Mouse (Mus musculus) ovary, postnatal 36 days (tissue): ENCODE measurements around the gene Kat2b.
"Not testable (repeated sequence)": the region's sequence is repeated elsewhere in the genome, so short reads cannot be mapped to it uniquely, and the experiment has no call there.

Experiments
- DNase-seq: peaks from one replicate; pipeline ENCODE4 v3.0.0; 2022; ENCODE audit warnings: low spot score, mixed read lengths

Kat2b gene

DNA sequence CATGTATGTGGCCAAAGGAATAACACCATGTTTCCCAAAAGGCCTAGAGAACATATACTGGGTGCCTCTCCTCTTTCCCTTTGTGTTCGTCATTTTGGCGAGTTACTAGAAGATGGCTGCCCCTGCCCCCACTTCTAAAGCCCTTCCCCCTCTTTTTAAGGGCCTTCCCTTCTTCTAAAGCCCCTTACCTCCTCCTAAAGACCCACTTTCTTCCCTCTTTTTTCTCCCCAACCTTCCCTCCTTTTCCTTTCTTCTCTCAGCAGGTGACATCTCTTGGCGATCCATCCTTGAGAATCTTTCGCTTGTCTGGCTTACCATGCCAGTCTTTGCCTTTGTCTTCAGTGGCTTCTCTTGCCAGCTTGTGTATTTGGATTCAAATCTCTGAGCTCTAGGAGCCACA lies 31.9 kb downstream of the Kat2b start:
- no peak for DNase-seq

DNA sequence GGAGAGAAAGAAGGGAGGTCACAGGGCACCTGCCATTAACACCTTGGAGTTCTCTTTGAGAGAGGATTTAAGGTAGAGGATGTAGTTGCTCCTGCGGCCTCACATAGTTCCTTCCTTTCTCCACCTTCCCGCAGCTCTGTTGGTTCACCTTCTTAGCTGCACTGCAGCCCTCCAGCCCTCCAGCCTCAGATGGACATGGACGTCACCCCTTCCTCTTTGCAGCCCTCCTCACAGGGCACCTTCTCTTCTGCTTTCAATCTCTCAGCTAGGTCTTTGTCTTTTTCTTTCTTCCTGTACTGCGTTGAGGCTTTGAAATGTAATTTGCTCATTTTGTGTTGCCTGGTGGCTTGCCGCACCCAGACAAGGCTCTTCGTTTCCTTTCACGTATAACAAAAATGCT lies 36.6 kb downstream of the Kat2b start:
- DNase-seq = not testable (repeated sequence)

DNA sequence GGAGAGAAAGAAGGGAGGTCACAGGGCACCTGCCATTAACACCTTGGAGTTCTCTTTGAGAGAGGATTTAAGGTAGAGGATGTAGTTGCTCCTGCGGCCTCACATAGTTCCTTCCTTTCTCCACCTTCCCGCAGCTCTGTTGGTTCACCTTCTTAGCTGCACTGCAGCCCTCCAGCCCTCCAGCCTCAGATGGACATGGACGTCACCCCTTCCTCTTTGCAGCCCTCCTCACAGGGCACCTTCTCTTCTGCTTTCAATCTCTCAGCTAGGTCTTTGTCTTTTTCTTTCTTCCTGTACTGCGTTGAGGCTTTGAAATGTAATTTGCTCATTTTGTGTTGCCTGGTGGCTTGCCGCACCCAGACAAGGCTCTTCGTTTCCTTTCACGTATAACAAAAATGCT lies 39.4 kb downstream of the Kat2b start:
- not testable (repeated sequence) for DNase-seq

DNA sequence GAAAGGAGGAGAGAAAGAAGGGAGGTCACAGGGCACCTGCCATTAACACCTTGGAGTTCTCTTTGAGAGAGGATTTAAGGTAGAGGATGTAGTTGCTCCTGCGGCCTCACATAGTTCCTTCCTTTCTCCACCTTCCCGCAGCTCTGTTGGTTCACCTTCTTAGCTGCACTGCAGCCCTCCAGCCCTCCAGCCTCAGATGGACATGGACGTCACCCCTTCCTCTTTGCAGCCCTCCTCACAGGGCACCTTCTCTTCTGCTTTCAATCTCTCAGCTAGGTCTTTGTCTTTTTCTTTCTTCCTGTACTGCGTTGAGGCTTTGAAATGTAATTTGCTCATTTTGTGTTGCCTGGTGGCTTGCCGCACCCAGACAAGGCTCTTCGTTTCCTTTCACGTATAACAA lies 42.3 kb downstream of the Kat2b start:
- not testable (repeated sequence) for DNase-seq

DNA sequence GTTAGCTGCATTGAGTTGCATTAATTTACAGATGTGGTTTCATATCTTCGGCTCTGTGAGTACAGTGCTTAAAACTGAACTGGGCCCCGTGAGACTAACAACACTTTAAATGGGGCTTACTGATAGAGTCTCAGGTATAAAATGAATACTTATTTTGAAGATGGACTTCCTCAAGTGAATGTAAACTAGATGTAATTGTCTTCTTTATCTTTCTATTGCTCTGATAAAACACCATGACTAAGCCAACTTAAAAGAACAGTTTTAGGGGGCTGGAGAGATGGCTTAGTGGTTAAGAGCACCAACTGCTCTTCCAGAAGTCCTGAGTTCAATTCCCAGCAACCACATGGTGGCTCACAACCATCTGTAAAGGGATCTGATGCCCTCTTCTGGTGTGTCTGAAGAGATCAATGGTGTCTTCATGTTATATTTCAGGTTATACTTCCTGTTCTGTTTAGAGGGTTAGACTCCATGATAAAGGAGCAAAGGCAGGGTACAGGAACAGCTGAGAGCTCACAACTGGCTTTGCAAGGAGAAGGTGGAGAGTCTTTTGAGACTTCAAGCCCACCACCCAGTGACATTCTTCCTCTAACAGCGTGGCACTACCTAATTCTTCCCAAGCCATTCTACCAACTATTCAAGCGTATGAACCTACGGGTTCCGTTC lies 50.8 kb downstream of the Kat2b start:
- no peak for DNase-seq

DNA sequence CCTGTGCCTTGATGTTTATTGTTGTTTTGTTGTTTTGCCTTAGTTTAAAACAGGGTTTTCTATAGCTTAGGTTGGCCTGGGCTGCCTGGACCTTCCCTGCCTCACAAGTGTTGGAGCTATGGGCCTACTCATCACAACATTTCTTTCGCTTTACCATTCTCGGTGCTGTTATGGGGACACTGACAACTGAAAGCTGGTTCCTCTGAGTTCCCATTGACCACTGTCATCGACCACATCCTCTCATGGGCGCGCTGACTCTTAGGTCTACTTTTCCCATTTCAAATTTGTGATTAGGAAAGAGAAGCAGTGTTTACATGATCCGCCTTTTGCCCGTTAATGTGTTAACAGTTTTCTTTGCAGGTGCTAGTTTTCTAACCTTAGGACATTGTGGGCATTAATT lies 51.7 kb downstream of the Kat2b start:
- no peak for DNase-seq

DNA sequence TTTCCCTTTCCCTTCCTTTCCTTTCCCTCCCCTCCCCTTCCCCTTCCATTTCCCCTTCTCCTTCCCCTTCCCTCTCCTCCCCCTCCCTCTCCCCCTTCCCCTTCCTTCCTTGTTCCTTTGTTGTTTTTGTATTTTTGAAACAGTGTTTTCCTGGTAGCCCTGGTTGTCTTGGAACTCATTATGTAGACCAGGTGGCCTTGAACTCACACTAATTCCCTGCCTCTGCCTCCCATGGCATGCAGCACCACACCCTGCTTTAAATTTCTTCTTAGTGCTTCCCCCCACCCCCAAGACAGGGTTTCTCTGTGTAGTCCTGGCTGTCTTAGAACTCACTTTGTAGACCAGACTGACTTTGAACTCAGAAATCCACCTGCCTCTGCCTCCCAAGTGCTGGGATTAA lies 52.7 kb downstream of the Kat2b start:
- no peak for DNase-seq

DNA sequence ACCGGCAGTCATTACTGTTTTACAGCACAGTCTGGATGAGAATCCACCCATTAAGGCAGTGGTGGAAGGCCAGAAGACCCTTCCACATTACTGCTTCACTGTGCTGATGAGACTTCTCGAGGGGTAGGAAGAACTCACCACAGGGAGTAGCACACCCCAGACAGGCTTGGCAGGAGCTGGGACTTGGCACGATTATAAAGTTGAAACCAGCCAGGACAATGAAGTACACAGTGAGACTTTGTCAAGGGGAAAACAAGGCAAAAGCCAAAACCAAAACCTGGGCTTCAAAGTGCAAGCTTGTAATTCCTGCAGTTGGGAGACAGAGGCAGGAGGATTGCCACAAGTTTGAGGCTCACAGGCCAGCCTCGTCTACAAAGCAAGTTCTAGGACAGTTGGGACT lies 54.0 kb downstream of the Kat2b start:
- DNase-seq = no peak

DNA sequence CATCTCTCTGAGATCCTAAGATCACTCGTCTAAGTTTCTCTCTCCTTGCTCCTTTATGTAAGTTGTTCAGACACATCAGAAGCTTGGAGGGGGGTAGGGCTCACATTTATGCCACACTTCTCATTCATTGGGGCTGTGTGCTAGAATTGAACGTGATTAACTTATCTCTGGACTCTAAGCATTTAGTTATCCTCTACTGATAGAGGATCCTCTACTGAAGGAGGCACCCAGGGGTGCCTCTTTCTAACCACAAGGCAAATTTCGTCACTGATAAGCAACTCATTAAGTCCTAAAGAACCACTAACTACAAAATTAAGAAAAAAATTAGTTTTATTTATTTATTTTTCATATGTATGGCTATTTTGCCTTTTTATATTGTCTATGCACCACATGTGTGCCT lies 55.5 kb downstream of the Kat2b start:
- no peak for DNase-seq

DNA sequence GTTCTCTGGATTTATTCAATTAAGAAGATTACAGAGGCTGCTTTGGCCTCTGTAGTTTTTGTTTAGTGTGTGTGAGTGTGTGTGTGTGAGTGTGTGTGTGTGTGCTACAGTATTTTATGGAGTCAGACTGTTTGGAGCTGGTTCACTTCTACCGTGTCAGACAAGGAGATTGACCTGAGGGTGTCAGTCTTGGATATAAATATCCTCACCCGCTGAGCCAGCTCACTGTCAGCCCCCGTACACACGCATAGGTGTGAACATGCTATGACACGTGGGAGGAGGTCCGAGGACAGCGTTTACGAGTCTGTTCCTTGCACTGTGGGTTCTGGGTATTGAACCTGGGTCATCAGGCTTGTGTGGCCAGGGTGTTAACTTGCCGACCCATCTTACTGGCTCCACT lies 57.1 kb downstream of the Kat2b start:
- DNase-seq = no peak

DNA sequence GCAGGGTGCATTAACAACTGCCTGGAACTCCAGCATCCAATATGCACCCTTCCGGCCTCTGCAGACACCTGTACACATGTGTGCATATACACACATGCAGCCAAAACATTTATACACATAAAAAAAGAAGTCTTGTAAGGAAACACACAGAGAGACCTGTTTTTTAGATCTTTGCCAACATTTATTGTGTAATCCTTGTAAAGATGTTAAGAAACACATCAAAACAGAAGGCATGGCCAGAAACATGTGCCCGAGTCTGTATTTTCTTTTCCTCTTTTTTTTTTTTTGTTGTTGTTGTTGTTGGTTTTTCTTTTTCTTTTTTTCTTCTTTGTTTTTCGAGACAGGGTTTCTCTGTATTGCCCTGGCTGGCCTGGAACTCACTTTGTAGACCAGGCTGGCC lies 59.5 kb downstream of the Kat2b start:
- DNase-seq = no peak

DNA sequence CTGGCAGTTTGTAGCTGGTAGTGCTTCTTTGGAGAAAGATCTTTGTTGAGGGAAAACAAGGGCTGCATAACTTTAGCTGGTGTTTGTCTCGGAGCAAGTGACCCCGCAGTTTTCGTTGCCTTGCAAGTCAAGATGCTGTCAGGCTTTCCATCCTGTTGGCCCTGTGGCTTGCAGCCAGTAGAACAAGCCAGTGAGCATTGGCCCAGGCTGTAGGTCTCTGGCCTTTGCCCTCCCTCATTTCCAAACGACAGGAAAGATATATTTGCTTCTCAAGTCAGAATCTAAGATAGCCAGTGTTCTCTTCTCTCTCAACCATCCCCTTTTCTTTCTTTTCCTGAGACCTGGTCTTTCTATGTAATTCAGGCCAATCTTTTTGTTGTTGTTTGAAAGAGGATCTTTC lies 60.8 kb downstream of the Kat2b start:
- DNase-seq = no peak

DNA sequence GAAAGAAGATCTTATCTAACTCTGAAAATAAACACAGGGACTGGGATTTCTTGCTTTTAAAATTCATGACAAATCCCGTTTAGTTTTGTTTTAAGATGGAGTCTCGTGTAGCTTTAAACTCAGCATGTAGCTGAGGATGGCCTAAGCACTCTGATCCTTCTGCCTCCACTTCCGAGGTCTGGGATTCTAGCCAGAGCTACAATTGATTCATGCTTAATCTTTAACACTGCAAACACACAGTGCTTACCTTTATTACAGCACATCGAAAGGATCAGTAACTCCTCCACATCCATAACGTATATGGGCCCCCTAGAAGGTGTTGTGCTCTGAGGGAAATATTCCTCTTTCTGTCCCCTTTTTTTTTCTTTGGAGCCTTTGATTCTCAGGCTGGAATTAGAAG lies 61.5 kb downstream of the Kat2b start:
- no peak for DNase-seq

DNA sequence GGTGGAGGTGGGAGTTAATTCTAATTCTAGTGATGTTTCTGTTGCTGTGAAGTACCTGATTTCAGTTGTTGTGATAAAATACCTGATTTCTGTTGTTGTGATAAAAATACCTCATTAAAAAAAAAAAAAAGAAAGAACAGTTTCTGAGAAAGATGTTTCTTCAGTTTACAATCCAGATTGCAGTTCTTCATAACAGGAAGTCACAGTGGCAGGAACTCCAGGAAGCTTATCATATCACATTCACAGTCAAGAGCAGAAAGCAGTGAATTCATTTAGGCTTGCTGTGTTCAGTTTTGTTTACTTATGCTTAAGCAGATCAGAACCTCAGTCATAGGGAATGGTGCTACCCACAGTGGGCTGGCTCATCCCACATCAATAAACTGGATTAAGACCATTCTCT lies 64.7 kb downstream of the Kat2b start:
- DNase-seq = no peak

DNA sequence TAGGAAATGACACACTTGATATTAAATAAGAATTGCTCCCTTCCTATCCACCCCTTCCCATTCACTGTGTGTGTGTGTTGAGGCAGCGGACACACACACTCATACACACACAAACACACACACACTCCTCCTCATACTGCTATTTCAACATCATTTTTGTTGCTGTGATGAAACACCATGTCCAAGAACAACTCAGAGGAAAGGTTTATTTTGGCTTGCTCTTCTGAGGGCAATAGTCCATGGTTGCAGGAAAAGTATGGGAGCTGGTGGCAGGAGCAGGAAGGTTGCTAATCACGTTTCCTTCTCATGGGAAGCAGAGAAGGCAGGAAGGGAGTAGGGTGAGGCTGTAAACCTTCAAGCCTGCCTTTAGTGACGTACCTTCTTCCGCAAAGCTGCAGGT lies 76.7 kb downstream of the Kat2b start:
- DNase-seq = no peak

DNA sequence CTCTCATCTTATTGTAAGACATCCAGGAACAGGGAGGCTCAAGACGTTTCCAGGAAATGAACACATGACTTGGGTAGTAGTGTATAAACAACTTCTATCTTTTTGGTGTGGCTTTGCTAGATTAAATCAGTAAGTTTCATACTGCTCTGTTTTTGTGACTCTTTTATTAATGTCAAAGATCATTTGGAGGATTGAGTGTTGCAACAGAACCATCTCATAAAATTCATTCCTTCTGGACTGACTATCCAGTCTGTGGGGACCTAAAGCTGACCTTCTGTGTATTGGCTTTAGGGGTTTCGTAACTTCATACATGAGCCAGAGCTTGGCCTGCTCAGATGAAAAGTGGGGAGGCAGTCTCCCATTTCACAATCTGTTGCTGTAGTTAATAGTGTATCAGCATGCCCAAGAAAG lies 83.6 kb downstream of the Kat2b start:
- no peak for DNase-seq

DNA sequence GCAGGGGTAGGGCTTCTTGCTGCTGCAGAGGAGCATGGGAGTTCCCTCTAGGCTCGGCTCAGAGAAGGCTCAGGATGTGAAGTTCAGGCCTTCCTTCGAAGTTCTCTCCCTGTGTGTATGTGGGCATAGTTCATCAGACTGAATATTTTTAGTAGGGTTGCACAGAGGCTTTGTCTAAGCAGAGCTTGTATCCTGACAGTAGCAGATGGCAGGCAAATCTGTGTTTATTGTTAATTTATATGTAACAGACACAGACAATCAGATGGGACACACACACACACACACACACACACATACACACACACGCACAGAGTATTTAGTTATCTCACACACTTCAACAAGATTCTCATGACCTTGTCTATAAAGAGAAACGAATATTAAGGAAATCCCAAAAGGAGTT lies 87.9 kb downstream of the Kat2b start:
- DNase-seq = no peak

DNA sequence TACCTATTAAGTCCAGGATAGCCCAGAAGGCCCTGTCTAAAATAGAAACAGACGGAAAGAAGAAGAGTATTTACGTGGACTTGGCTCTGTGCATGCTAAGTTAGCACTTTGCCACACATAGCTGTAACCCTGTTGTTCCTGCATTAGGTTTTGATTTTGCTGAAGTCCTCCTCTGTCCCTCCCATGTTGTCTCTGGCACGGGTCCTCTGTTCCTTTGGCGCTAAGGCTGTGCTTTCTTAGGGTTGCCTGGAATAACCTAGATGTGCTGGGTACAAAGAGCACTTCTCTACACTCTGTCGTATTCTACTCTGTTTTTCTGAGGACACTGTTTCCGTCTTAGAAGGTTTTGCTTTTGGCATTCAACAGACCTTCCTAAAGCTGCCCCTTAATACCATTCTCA lies 88.4 kb downstream of the Kat2b start:
- DNase-seq = peak; percentile 5

DNA sequence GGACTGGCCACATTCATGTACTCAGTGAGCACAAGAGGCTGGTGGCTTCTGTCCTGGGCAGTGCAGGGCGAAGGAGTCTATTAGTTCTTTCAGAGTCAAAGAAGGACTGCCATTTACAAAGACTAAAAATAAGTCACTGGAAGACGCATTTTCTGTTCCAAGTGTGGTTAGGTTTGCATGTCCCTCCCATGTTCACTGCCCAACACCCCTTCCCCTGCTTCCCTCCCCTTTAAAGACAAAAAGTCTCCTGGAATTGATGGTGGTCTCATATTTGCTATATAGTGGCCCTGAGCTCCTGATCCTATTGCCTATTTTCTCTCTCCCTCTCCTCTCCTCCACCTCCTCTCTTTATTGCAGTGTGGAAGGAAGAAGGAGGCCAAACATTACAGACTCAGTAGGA lies 89.3 kb downstream of the Kat2b start:
- DNase-seq = no peak

DNA sequence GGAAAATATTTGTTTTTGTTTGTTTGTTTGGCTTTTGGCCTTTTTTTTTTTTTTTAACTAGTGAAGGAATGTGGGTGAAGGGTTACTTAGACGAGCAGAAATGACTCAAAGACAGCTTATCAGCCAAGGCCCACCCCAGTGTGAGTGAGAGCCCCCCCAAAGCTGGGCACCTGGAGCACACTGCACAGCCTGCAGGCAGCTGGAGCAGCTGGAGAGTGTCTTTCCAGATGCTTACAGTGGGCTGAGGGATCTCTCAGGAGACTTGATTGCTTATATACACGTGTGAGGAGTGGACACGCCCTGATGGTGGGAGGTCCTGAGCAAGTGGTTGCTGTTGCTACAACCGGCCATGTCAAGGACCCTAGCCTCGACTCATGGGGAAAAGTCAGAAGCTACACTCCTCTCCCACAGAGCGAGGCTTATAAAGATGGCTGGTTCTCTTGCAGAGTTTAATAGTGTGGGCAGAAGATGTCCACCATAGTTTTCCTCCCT lies 89.8 kb downstream of the Kat2b start:
- no peak for DNase-seq

DNA sequence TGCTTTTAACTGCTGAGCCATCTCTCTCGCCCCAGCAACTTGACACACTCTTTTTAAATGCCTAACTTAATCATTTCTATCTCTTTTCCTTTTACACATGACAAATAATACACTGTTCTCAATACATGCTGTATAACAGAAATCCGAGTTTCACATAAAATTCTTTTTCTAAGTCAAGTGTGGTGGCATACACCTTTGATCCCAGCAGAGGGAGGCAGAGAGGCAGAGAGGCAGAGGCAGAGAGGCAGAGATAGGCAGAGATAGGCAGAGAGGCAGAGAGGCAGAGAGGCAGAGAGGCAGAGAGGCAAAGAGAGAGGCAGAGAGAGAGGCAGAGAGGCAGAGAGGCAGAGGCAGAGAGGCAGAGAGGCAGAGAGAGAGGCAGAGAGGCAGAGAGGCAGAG lies 90.7 kb downstream of the Kat2b start:
- DNase-seq = not testable (repeated sequence)

DNA sequence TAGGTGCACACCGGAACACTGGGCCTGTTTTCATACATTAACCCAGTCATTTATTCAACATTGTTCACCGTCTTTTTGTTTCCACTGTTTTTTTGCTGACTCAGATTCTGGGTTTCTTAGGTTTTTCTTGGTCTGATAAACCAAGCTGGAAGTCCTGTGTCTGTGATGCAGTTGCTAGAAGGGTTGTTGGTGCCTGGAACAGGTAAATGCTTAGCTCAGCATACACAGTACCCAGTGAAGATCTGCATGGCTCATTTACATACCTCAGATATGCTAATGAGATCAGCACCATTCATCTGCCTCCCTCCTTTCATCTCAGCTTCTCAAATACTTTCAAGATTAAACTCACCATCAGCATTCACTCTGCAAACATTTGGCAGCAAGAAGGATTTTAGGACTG lies 92.0 kb downstream of the Kat2b start:
- DNase-seq = no peak

DNA sequence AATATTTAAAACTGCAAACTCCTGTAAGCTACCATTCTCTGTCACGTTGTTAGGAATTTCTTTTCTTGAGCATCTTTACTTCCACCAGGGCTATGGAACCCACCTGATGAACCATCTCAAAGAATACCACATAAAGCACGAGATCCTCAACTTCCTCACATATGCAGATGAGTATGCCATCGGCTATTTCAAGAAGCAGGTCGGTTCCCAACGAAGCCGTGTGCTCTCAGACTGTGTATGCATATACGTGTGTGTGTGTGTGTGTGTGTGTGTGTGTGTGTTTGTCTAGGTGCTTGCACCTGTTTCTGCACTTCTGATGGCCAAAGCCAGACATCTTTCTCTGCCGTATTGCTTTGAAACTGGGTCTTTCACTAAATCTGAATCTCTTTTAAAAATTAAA lies 92.6 kb downstream of the Kat2b start:
- DNase-seq = no peak

DNA sequence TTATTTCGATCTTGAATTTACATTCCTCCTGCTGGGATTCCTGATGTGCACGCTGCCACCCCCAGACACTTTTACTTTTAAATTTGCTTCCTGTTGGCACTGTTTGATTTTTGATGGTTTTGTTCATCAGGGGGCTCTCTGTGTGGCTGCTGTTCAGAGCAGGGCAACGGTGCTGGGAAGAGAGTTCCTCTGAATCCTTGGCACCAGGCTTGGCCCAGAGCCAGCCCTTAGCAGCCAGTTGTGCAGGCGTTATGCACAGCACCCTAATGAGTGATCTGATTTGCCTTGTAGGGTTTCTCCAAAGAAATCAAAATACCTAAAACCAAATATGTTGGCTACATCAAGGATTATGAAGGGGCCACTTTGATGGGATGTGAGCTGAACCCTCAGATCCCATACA lies 93.1 kb downstream of the Kat2b start:
- peak; percentile 6 for DNase-seq
